ENCODE assay signal across 11 mouse cellular contexts in the genomic region with DNA sequence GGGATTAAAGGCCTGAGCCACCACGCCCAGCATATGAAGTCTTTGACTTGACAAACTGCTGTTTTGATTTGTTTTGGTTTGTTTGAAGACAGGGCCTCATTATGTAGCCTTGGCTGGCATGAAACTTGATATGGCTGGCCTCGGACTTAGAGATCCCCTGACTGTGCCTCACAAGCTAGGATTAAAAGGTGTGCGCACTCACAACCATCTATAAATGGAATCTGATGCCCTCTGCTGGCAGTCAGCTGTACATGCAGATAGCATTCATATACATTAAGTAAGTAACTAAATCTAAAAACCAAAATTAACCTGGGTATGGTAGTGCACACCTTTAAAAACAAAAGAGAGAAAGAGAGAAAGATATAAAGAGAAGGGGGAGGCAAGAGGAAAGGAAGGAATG. TPM values are rescaled to one million over a fixed set of nuclear protein-coding genes. Genes with fewer than 3 reads are reported as not detected.
A peak's percentile ranks its signal among the peaks of the same experiment; 100 is the strongest.
DNase-seq lines count a peak whose midpoint lies in the region; ATAC-seq and TF ChIP-seq lines count a peak whose summit lies in the region.
"Had no signal": no experiment of that assay in that cellular context is flagged by ENCODE, and none has a peak within 500 bp of the region (broad histone marks: within the 10 kb centered on the region; RNA-seq: fewer than 3 reads in every experiment).

No protein-coding gene starts in this region.

- WGBS in neural tube, embryonic 15.5 days, result 59% methylated on average over 3 of the region's 3 CpGs

- H3K27ac ChIP-seq in layer of hippocampus, adult 2 months, result no peak overlapping the region
- H3K27ac ChIP-seq in ES-Bruce4 (ENCODE audit: insufficient read depth, low read length), result no peak overlapping the region
- no peak overlapping the region for H3K27ac ChIP-seq in neural tube, embryonic 15.5 days (replicated peaks)
- H3K27ac ChIP-seq: midbrain, embryonic 12.5 days had no signal

- no peak for DNase-seq in layer of hippocampus, adult 2 months (ENCODE audit: low spot score in 2 of 2)
- DNase-seq in layer of hippocampus, adult 9-11 months, result no peak
- DNase-seq in Muller cell, postnatal 12 days (ENCODE audit: inconsistent ontology term), result peak; percentile 4
- DNase-seq in kidney, postnatal 14 days, result peak; percentile 7
- DNase-seq in gastrocnemius, adult 8-10 months (ENCODE audit: low spot score in 2 of 2), result no peak
- no peak for DNase-seq in cerebellum, adult 18-20 months

- H3K4me1 ChIP-seq in ES-Bruce4 (ENCODE audit: control insufficient read depth, insufficient read depth, low read length), result peaks cover 2% of the 10 kb centered on the region
- no peaks in the 10 kb centered on the region for H3K4me1 ChIP-seq in neural tube, embryonic 15.5 days
- H3K4me1 ChIP-seq: midbrain, embryonic 12.5 days had no signal

- no peak for TF ChIP-seq POLR2A in ES-Bruce4 (IDR thresholded peaks at IDR 0.05; ENCODE audit: insufficient read depth, low read length)

- no peaks in the 10 kb centered on the region for H3K9me3 ChIP-seq in ES-Bruce4 (replicated peaks; ENCODE audit: control insufficient read depth, insufficient read depth, low read length, poor library complexity, severe bottlenecking)
- H3K9me3 ChIP-seq in neural tube, embryonic 15.5 days (replicated peaks), result no peaks in the 10 kb centered on the region
- H3K9me3 ChIP-seq: midbrain, embryonic 12.5 days had no signal

- no peak overlapping the region for H3K4me3 ChIP-seq in layer of hippocampus, adult 2 months
- no peak overlapping the region for H3K4me3 ChIP-seq in ES-Bruce4 (ENCODE audit: low read depth, low read length)
- no peak overlapping the region for H3K4me3 ChIP-seq in neural tube, embryonic 15.5 days (replicated peaks)
- H3K4me3 ChIP-seq: midbrain, embryonic 12.5 days had no signal

- no peak overlapping the region for H3K9ac ChIP-seq in ES-Bruce4 (ENCODE audit: low read depth, poor library complexity, severe bottlenecking)
- no peak overlapping the region for H3K9ac ChIP-seq in neural tube, embryonic 15.5 days (replicated peaks)
- H3K9ac ChIP-seq: midbrain, embryonic 12.5 days had no signal

- H3K27me3 ChIP-seq in ES-Bruce4 (ENCODE audit: control insufficient read depth, insufficient read depth, low read length, poor library complexity, severe bottlenecking), result no peaks in the 10 kb centered on the region
- H3K27me3 ChIP-seq in neural tube, embryonic 15.5 days (replicated peaks), result no peaks in the 10 kb centered on the region
- H3K27me3 ChIP-seq: midbrain, embryonic 12.5 days had no signal

- TF ChIP-seq EP300 in ES-Bruce4 (IDR thresholded peaks at IDR 0.05; ENCODE audit: insufficient read depth, low read depth, low read length), result no peak

- H3K4me2 ChIP-seq in neural tube, embryonic 15.5 days, result no peak overlapping the region
- H3K4me2 ChIP-seq: midbrain, embryonic 12.5 days had no signal

- no peak for ATAC-seq in neural tube, embryonic 15.5 days (ENCODE audit: low FRiP score)

- H3K36me3 ChIP-seq in ES-Bruce4 (ENCODE audit: control insufficient read depth, insufficient read depth, low read length, poor library complexity, severe bottlenecking), result no peaks in the 10 kb centered on the region
- no peaks in the 10 kb centered on the region for H3K36me3 ChIP-seq in neural tube, embryonic 15.5 days
- H3K36me3 ChIP-seq: midbrain, embryonic 12.5 days had no signal

- peak; percentile 73 for TF ChIP-seq CTCF in layer of hippocampus, adult 2 months (conservative IDR thresholded peaks at IDR 0.05)
- peak; percentile 47 for TF ChIP-seq CTCF in ES-Bruce4 (IDR thresholded peaks at IDR 0.05; ENCODE audit: low read depth, low read length)

RNA-seq across cellular contexts. Expression of a gene that starts 7.4 kb away (rescaled TPM):
- under 1 TPM in 1 of 2 experiments, not detected in 1; 0.17 TPM for total RNA-seq in layer of hippocampus, adult 2 months (2021)
- 75.0 and 86.4 TPM in 2 replicates for polyA plus RNA-seq in ES-Bruce4 (2011; ENCODE audit: insufficient read depth, insufficient read length, low read depth, missing spikeins)
- total RNA-seq in gastrocnemius, adult 8-10 months (2022), result not detected
- 3.8 and 4.4 TPM in 2 replicates for polyA plus RNA-seq in neural tube, embryonic 15.5 days (2015; fragmentation: Nextera tagmentation; extraction: Ambion mirVana)
- total RNA-seq: left cerebral cortex, adult 8-10 months had no signal

RNA-seq across cellular contexts. Expression of a gene that starts 9.7 kb away (rescaled TPM):
- total RNA-seq in layer of hippocampus, adult 2 months (2021), result not detected
- polyA plus RNA-seq in ES-Bruce4 (2011; ENCODE audit: insufficient read depth, insufficient read length, low read depth, missing spikeins), result 2.8 and 4.9 TPM in 2 replicates
- total RNA-seq in gastrocnemius, adult 8-10 months (2022), result not detected
- 0.29 and 0.65 TPM in 2 replicates for polyA plus RNA-seq in neural tube, embryonic 15.5 days (2015; fragmentation: Nextera tagmentation; extraction: Ambion mirVana)

RNA-seq across cellular contexts. Expression of a gene that starts 17.9 kb away (rescaled TPM):
- not detected for total RNA-seq in layer of hippocampus, adult 2 months (2021)
- polyA plus RNA-seq in ES-Bruce4 (2011; ENCODE audit: insufficient read depth, insufficient read length, low read depth, missing spikeins), result 5,317 and 5,424 TPM in 2 replicates
- not detected for total RNA-seq in gastrocnemius, adult 8-10 months (2022)
- 3.6 and 4.4 TPM in 2 replicates for polyA plus RNA-seq in neural tube, embryonic 15.5 days (2015; fragmentation: Nextera tagmentation; extraction: Ambion mirVana)
- polyA plus RNA-seq: heart, embryonic 16.5 days; midbrain, embryonic 12.5 days had no signal

RNA-seq across cellular contexts. Expression of a gene that starts 30.3 kb away (rescaled TPM):
- not detected for total RNA-seq in layer of hippocampus, adult 2 months (2021)
- not detected in 2 replicates for polyA plus RNA-seq in ES-Bruce4 (2011; ENCODE audit: insufficient read depth, insufficient read length, low read depth, missing spikeins)
- total RNA-seq in gastrocnemius, adult 8-10 months (2022), result not detected
- polyA plus RNA-seq in neural tube, embryonic 15.5 days (2015; fragmentation: Nextera tagmentation; extraction: Ambion mirVana), result 0.82 TPM in 1 of 2 replicates, not detected in the other
- total RNA-seq: left cerebral cortex, adult 8-10 months had no signal
- polyA plus RNA-seq: midbrain, embryonic 12.5 days had no signal

RNA-seq across cellular contexts. Expression of a gene that starts 57.1 kb away (rescaled TPM):
- total RNA-seq in layer of hippocampus, adult 2 months (2021), result under 1 TPM; 0.79 to 0.92 TPM
- polyA plus RNA-seq in ES-Bruce4 (2011; ENCODE audit: insufficient read depth, insufficient read length, low read depth, missing spikeins), result 1.1 and 1.2 TPM in 2 replicates
- under 1 TPM in 3 of 4 experiments, not detected in 1; 0.11 to 0.17 (median 0.16) TPM for total RNA-seq in gastrocnemius, adult 8-10 months (2022)
- polyA plus RNA-seq in neural tube, embryonic 15.5 days (2015; fragmentation: Nextera tagmentation; extraction: Ambion mirVana), result 0.86 and 1.4 TPM in 2 replicates

Comparison
In these comparisons a context has a peak if more than half of its experiments do, and no peak if none do; other contexts are left out.
1. DNase-seq: peak in Muller cell, postnatal 12 days (single experiment) and kidney, postnatal 14 days (single experiment); none in layer of hippocampus, adult 2 months (0 of 2), layer of hippocampus, adult 9-11 months (single experiment), gastrocnemius, adult 8-10 months (0 of 2) and cerebellum, adult 18-20 months (0 of 2).